Mouse (Mus musculus) forebrain, embryonic 12.5 days (tissue): ENCODE results near the gene Gnb1l. TPM values are rescaled to one million over a fixed set of nuclear protein-coding genes. Genes with fewer than 3 reads are reported as not detected.
"Not testable (repeated sequence)": the region's sequence is repeated elsewhere in the genome, so short reads cannot be mapped to it uniquely, and the experiment has no call there.

Experiments
- ATAC-seq: fragments of 200-750 bp; cut with Nextera tagmentation; 2 replicates; pipeline ENCODE4 v1.8.0; 2017; ENCODE audit warnings: moderate TSS enrichment; ENCODE audit not compliant: low FRiP score
- H3K27ac ChIP-seq: fragments of 300-500 bp; sonication (generic); 2 replicates; pipeline ENCODE4 v1.5.1; 2016; ENCODE audit warnings: mild to moderate bottlenecking
- H3K27me3 ChIP-seq: fragments of 300-500 bp; sonication (generic); 2 replicates; pipeline ENCODE4 v1.6.1; 2016; ENCODE audit warnings: mild to moderate bottlenecking
- H3K36me3 ChIP-seq: fragments of 300-500 bp; sonication (generic); replicated peaks from 2 replicates; pipeline ENCODE4 v1.6.1; 2016; ENCODE audit warnings: mild to moderate bottlenecking
- H3K4me1 ChIP-seq: fragments of 300-500 bp; sonication (generic); 2 replicates; pipeline ENCODE4 v1.6.1; 2016
- H3K4me2 ChIP-seq: fragments of 300-500 bp; sonication (generic); 2 replicates; pipeline ENCODE4 v1.6.1; 2016; ENCODE audit warnings: mild to moderate bottlenecking, moderate library complexity
- H3K4me3 ChIP-seq: fragments of 300-500 bp; sonication (generic); replicated peaks from 2 replicates; pipeline ENCODE4 v1.5.1; 2016; ENCODE audit warnings: mild to moderate bottlenecking
- H3K9ac ChIP-seq: fragments of 300-500 bp; sonication (generic); 2 replicates; pipeline ENCODE4 v1.6.1; 2016; ENCODE audit warnings: mild to moderate bottlenecking
- H3K9me3 ChIP-seq: fragments of 300-500 bp; sonication (generic); 2 replicates; pipeline ENCODE4 v1.6.1; 2016
- WGBS: fragments of 180-500 bp; shearing (Covaris S2); methylation state at CpG from one replicate; pipeline ENCODE4 v1.1.7; 2016; 5-methylcytosine and 5-hydroxymethylcytosine counted together
- polyA plus RNA-seq: library from polyadenylated mRNA; unstranded; fragments of >200 nt; fragmentation: Nextera tagmentation; extraction: Ambion mirVana; gene quantifications from 2 replicates; pipeline ENCODE4 v1.2.1, GENCODE M21; 2016

Gnb1l gene
- polyA plus RNA-seq, 1 experiment from 2014 or later: 14.7 TPM

GRCm38 (mm10) chr16:18518091-18518490, 19.6 kb downstream of the Gnb1l start:
- no peak for ATAC-seq
- Histone ChIP-seq H3K4me2 (no peak overlapping the region), H3K27me3 (no peaks in the 10 kb centered on the region)

GRCm38 (mm10) chr16:18523563-18524245, 25.2 kb downstream of the Gnb1l start:
- H3K27ac ChIP-seq: no peak overlapping the region
- no peaks in the 10 kb centered on the region for H3K27me3 ChIP-seq
- H3K4me1 ChIP-seq: no peaks in the 10 kb centered on the region
- no peak for ATAC-seq
- no peaks in the 10 kb centered on the region for H3K9me3 ChIP-seq
- H3K36me3 ChIP-seq: no peaks in the 10 kb centered on the region
- no peak overlapping the region for H3K4me3 ChIP-seq
- 90% methylated on average over 8 of the region's 8 CpGs for WGBS
- H3K9ac ChIP-seq: no peak overlapping the region
- H3K4me2 ChIP-seq: no peak overlapping the region

More at GRCm38 (mm10) chr16:18518091-18518490, 19.6 kb downstream of the Gnb1l start:
- Histone ChIP-seq H3K9me3 (no peaks in the 10 kb centered on the region), H3K36me3 (no peaks in the 10 kb centered on the region), H3K27ac (no peak overlapping the region), H3K9ac (no peak overlapping the region), H3K4me1 (no peaks in the 10 kb centered on the region), H3K4me3 (no peak overlapping the region)

GRCm38 (mm10) chr16:18528656-18529055, 30.1 kb downstream of the Gnb1l start:
- 88% methylated on average over 5 of the region's 5 CpGs for WGBS
- H3K4me2 ChIP-seq: no peak overlapping the region

GRCm38 (mm10) chr16:18533061-18533460, 34.5 kb downstream of the Gnb1l start:
- H3K4me3 ChIP-seq, H3K27me3 ChIP-seq, H3K9me3 ChIP-seq, H3K27ac ChIP-seq, H3K4me2 ChIP-seq, H3K9ac ChIP-seq, H3K36me3 ChIP-seq, H3K4me1 ChIP-seq: not testable (repeated sequence)
- 93% methylated on average over 7 of the region's 7 CpGs for WGBS
- ATAC-seq: peak; percentile 100

More at GRCm38 (mm10) chr16:18528656-18529055, 30.1 kb downstream of the Gnb1l start:
- H3K9ac ChIP-seq: no peak overlapping the region
- no peak for ATAC-seq
- H3K27ac ChIP-seq: no peak overlapping the region
- no peaks in the 10 kb centered on the region for H3K4me1 ChIP-seq
- no peaks in the 10 kb centered on the region for H3K27me3 ChIP-seq
- H3K9me3 ChIP-seq: no peaks in the 10 kb centered on the region
- H3K4me3 ChIP-seq: no peak overlapping the region
- no peaks in the 10 kb centered on the region for H3K36me3 ChIP-seq

- Histone ChIP-seq H3K27ac (no peak overlapping the region), H3K4me2 (no peak overlapping the region), H3K4me1 (no peaks in the 10 kb centered on the region), H3K36me3 (no peaks in the 10 kb centered on the region), H3K27me3 (no peaks in the 10 kb centered on the region), H3K4me3 (no peak overlapping the region), H3K9ac (no peak overlapping the region), H3K9me3 (no peaks in the 10 kb centered on the region)
- ATAC-seq: no peak
- 92% methylated on average over 3 of the region's 3 CpGs for WGBS
These were observed 39.0 kb downstream of the Gnb1l start for GRCm38 (mm10) chr16:18537407-18537990.

GRCm38 (mm10) chr16:18539281-18539680, 40.8 kb downstream of the Gnb1l start:
- H3K9ac ChIP-seq: no peak overlapping the region
- no peaks in the 10 kb centered on the region for H3K9me3 ChIP-seq
- H3K4me2 ChIP-seq: no peak overlapping the region
- WGBS: 87% methylated on average over 6 of the region's 6 CpGs
- no peaks in the 10 kb centered on the region for H3K27me3 ChIP-seq
- no peak overlapping the region for H3K27ac ChIP-seq
- no peaks in the 10 kb centered on the region for H3K4me1 ChIP-seq
- no peaks in the 10 kb centered on the region for H3K36me3 ChIP-seq
- no peak for ATAC-seq
- H3K4me3 ChIP-seq: no peak overlapping the region

- Histone ChIP-seq H3K4me1 (no peaks in the 10 kb centered on the region), H3K4me2 (no peak overlapping the region), H3K9ac (no peak overlapping the region), H3K36me3 (no peaks in the 10 kb centered on the region), H3K4me3 (no peak overlapping the region), H3K27ac (no peak overlapping the region), H3K9me3 (no peaks in the 10 kb centered on the region), H3K27me3 (no peaks in the 10 kb centered on the region)
- WGBS: 65% methylated on average over 8 of the region's 8 CpGs
- no peak for ATAC-seq
These were observed 44.8 kb downstream of the Gnb1l start for GRCm38 (mm10) chr16:18543151-18543829.

- no peak overlapping the region for H3K9ac ChIP-seq
- H3K36me3 ChIP-seq: no peaks in the 10 kb centered on the region
- ATAC-seq: no peak
- 0 out of 2 replicates have a peak, but pooled peaks cover 4% of the 10 kb centered on the region for H3K4me1 ChIP-seq
- H3K4me2 ChIP-seq: no peak overlapping the region
- no peaks in the 10 kb centered on the region for H3K9me3 ChIP-seq
- no peaks in the 10 kb centered on the region for H3K27me3 ChIP-seq
- H3K4me3 ChIP-seq: no peak overlapping the region
- H3K27ac ChIP-seq: no peak overlapping the region
- WGBS: 63% methylated on average over 5 of the region's 5 CpGs
These were observed 49.4 kb downstream of the Gnb1l start for GRCm38 (mm10) chr16:18547891-18548290.

GRCm38 (mm10) chr16:18551604-18552003, 53.1 kb downstream of the Gnb1l start:
- Histone ChIP-seq H3K27me3 (no peaks in the 10 kb centered on the region), H3K9ac (no peak overlapping the region), H3K4me2 (no peak overlapping the region), H3K4me1 (0 out of 2 replicates have a peak, but pooled peaks cover 4% of the 10 kb centered on the region), H3K9me3 (no peaks in the 10 kb centered on the region), H3K27ac (no peak overlapping the region), H3K36me3 (no peaks in the 10 kb centered on the region), H3K4me3 (no peak overlapping the region)
- no peak for ATAC-seq
- WGBS: 43% methylated on average over 9 of the region's 9 CpGs

GRCm38 (mm10) chr16:18552106-18552710, 53.7 kb downstream of the Gnb1l start:
- Histone ChIP-seq H3K4me1 (0 out of 2 replicates have a peak, but pooled peaks cover 4% of the 10 kb centered on the region), H3K4me3 (no peak overlapping the region), H3K4me2 (no peak overlapping the region), H3K36me3 (no peaks in the 10 kb centered on the region), H3K27ac (no peak overlapping the region), H3K9me3 (no peaks in the 10 kb centered on the region), H3K9ac (no peak overlapping the region), H3K27me3 (no peaks in the 10 kb centered on the region)
- ATAC-seq: no peak
- WGBS: 79% methylated on average over 11 of the region's 11 CpGs

- no peak for ATAC-seq
- H3K9ac ChIP-seq: no peak overlapping the region
- H3K27ac ChIP-seq: no peak overlapping the region
- H3K4me2 ChIP-seq: no peak overlapping the region
- H3K27me3 ChIP-seq: no peaks in the 10 kb centered on the region
- H3K4me3 ChIP-seq: no peak overlapping the region
- no peaks in the 10 kb centered on the region for H3K36me3 ChIP-seq
- H3K9me3 ChIP-seq: no peaks in the 10 kb centered on the region
- 78% methylated on average over 2 of the region's 2 CpGs for WGBS
- H3K4me1 ChIP-seq: 0 out of 2 replicates have a peak, but pooled peaks cover 4% of the 10 kb centered on the region
These were observed 56.2 kb downstream of the Gnb1l start for GRCm38 (mm10) chr16:18554721-18555120.

GRCm38 (mm10) chr16:18555235-18555935, 56.9 kb downstream of the Gnb1l start:
- no peak overlapping the region for H3K27ac ChIP-seq
- H3K36me3 ChIP-seq: no peaks in the 10 kb centered on the region
- ATAC-seq: no peak
- H3K4me1 ChIP-seq: 0 out of 2 replicates have a peak, but pooled peaks cover 4% of the 10 kb centered on the region
- no peak overlapping the region for H3K4me2 ChIP-seq
- H3K27me3 ChIP-seq: no peaks in the 10 kb centered on the region
- 81% methylated on average over 17 of the region's 17 CpGs for WGBS
- no peak overlapping the region for H3K4me3 ChIP-seq
- no peaks in the 10 kb centered on the region for H3K9me3 ChIP-seq
- H3K9ac ChIP-seq: no peak overlapping the region
